Mouse (Mus musculus) embryonic facial prominence, embryonic 10.5 days (tissue): ENCODE measurements around the gene Ctnnb1. TPM values are rescaled to one million over a fixed set of nuclear protein-coding genes. Genes with fewer than 3 reads are reported as not detected.
A peak's percentile ranks its signal among the peaks of the same experiment; 100 is the strongest.

ENCODE experiments used
- DNase-seq: peaks from one replicate; pipeline ENCODE4 v3.0.0-alpha.2; 2017; ENCODE audit warnings: low spot score
- H3K27ac ChIP-seq: fragments of 300-500 bp; sonication (generic); replicated peaks from 2 replicates; pipeline ENCODE4 v1.5.1; 2016; ENCODE audit warnings: mild to moderate bottlenecking
- H3K27me3 ChIP-seq: fragments of 300-500 bp; sonication (generic); replicated peaks from 2 replicates; pipeline ENCODE4 v1.6.1; 2016; ENCODE audit warnings: low read depth, mild to moderate bottlenecking; ENCODE audit not compliant: poor library complexity, severe bottlenecking
- H3K36me3 ChIP-seq: fragments of 300-500 bp; sonication (generic); replicated peaks from 2 replicates; pipeline ENCODE4 v1.6.1; 2016; ENCODE audit warnings: mild to moderate bottlenecking, moderate library complexity
- H3K4me1 ChIP-seq: fragments of 300-500 bp; sonication (generic); 2 replicates; pipeline ENCODE4 v1.6.1; 2016
- H3K4me3 ChIP-seq: fragments of 300-500 bp; sonication (generic); 2 replicates; pipeline ENCODE4 v1.5.1; 2016; ENCODE audit warnings: mild to moderate bottlenecking, moderate library complexity
- H3K9me3 ChIP-seq: fragments of 300-500 bp; sonication (generic); 2 replicates; pipeline ENCODE4 v1.6.1; 2016; ENCODE audit warnings: mild to moderate bottlenecking
- WGBS: fragments of 180-500 bp; shearing (Covaris S2); methylation state at CpG from one replicate; pipeline ENCODE4 v1.1.7; 2016; 5-methylcytosine and 5-hydroxymethylcytosine counted together
- polyA plus RNA-seq: library from polyadenylated mRNA; unstranded; fragments of >200 nt; fragmentation: Nextera tagmentation; extraction: Ambion mirVana; gene quantifications from 2 replicates; pipeline ENCODE4 v1.2.1, GENCODE M21; 2016

Ctnnb1 gene
- polyA plus RNA-seq, 1 experiment from 2014 or later, result 637 TPM

DNA sequence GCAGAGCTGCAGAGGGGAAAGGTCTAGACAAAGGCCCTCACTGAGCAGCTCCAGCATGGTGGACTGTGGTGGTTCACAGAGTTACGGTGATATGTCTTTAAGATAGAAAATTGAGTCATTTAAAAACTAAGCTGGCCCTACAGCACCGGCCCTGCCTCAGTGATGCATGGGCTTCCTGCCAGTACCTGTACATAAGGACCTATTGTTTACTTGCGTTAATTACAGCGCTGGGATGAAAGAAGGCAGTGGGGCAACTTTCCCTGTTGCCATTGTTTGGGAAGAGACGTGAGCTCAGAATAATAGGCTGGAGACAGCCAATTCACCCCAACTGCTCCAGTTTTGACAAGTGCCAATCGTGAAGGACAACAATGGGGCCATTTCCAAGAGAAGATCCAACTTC lies 3.4 kb downstream of the Ctnnb1 start:
- WGBS, result 31% methylated on average over 6 of the region's 6 CpGs
- peak; percentile 30 for DNase-seq
- peaks cover 39% of the 10 kb centered on the region for H3K4me1 ChIP-seq

DNA sequence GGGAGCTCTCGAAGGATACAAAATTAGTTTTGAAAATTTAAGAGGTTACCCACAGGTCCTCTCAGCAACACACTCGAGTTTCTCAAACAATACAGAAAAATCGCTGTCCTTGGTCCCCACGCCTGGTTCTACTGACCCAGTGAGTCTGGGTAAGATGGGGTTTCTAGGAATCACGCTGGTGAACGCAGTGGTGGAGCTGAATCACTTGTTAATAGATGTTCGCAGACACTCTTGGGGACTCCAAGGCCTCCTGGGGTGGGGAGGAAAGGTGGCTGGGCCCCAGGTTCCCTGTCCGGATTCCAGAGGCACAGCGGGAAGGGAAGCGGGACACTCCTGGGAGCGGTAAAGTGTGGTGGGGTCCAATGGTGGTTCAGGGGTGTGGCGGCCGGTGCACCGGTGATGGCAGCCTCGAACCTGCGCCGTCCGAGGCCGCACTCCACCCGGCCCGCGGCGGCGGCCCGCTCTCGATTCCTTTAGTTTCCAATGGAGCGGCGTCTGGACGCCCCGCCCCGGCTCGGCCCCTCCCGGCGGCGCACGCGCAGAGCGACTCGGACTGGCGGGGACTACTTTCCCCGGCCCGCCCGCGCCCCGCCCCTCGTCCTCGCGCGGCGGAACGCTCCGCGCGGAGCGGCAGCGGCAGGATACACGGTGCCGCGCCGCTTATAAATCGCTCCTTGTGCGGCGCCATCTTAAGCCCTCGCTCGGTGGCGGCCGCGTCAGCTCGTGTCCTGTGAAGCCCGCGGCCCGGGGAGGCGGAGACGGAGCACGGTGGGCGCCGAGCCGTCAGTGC lies 4.0 kb downstream of the Ctnnb1 start:
- Histone ChIP-seq H3K27ac (peak overlapping the region; percentile 97), H3K9me3 (no peaks in the 10 kb centered on the region), H3K4me3 (peak overlapping the region; percentile 93), H3K27me3 (no peaks in the 10 kb centered on the region), H3K4me1 (peaks cover 44% of the 10 kb centered on the region), H3K36me3 (peaks cover 9% of the 10 kb centered on the region)
- 5% methylated on average over 78 of the region's 78 CpGs for WGBS
- peak; percentile 98 for DNase-seq

More for the DNA sequence above, 3.4 kb downstream of the Ctnnb1 start:
- no peaks in the 10 kb centered on the region for H3K27me3 ChIP-seq
- no peak overlapping the region for H3K4me3 ChIP-seq
- peak overlapping the region; percentile 30; the same call in 1 of the 2 replicates for H3K27ac ChIP-seq
- H3K9me3 ChIP-seq, result no peaks in the 10 kb centered on the region
- peaks cover 3% of the 10 kb centered on the region for H3K36me3 ChIP-seq

DNA sequence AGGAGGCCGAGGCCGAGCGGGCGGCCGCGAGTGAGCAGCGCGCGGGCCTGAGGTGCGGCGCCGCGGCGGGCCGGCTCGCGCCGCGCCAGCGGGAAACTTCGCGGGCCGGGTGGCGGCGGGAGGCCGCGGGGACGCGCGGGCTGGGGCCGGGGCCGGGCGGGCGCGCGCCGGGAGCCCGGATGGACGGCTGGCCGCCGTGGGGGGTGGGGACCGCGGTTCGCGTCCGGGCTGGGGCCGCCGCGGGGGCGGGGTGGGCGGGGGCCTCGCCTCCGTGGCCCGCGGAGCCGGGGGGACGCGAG lies 4.5 kb downstream of the Ctnnb1 start:
- no peak for DNase-seq

DNA sequence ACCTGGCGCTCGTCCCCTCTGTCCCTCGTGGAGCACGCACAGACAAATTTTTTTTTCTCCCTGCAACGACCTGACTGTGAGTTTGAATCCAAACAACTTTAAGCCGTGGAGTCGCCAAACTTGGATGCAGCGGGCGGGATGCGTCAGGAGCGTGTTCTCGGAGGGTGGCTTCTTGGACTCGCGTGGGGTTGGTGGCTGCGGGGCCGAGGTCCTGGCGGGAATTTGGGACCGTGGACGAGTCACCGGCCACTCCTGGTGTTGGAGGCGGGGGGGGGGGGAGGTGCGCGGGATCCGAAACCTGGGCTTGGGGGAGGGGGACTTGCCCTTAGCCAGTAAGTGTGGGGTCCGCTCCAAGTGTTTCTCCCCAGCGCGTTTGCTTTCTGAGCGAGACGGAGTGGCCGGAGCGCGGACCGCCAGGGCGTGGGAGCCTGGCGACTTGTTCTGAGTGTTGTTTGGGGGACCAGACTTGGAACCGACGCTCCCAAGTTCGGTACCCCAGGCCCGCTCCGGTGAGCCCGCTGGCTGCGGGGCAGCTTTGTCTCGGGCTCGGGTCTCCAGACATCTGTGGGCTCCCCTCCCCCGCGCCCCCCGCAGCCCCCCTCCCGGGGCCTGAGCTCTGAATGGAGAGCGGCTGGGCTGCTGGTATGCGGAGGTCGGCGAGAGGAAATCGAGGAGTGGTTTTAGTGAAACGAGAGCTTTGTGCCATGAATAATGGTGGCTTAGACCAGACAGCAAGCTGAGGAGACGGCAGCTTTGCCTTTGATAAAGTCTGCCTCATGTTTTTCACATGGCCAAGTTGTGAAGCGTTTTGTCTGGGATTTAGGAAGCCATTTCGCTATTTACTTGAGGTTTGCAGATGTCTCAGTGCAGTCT lies 5.1 kb downstream of the Ctnnb1 start:
- Histone ChIP-seq H3K27ac (peak overlapping the region; percentile 97), H3K9me3 (no peaks in the 10 kb centered on the region), H3K27me3 (no peaks in the 10 kb centered on the region), H3K4me1 (peaks cover 51% of the 10 kb centered on the region), H3K4me3 (peak overlapping the region; percentile 93), H3K36me3 (peaks cover 16% of the 10 kb centered on the region)
- under 1% methylated on average over 57 of the region's 57 CpGs for WGBS
- DNase-seq, result peak; percentile 88

More for the DNA sequence above, 4.5 kb downstream of the Ctnnb1 start:
- Histone ChIP-seq H3K27ac (peak overlapping the region; percentile 97), H3K9me3 (no peaks in the 10 kb centered on the region), H3K4me3 (peak overlapping the region; percentile 93), H3K4me1 (peaks cover 49% of the 10 kb centered on the region), H3K27me3 (no peaks in the 10 kb centered on the region), H3K36me3 (peaks cover 15% of the 10 kb centered on the region)
- 3% methylated on average over 56 of the region's 58 CpGs for WGBS

DNA sequence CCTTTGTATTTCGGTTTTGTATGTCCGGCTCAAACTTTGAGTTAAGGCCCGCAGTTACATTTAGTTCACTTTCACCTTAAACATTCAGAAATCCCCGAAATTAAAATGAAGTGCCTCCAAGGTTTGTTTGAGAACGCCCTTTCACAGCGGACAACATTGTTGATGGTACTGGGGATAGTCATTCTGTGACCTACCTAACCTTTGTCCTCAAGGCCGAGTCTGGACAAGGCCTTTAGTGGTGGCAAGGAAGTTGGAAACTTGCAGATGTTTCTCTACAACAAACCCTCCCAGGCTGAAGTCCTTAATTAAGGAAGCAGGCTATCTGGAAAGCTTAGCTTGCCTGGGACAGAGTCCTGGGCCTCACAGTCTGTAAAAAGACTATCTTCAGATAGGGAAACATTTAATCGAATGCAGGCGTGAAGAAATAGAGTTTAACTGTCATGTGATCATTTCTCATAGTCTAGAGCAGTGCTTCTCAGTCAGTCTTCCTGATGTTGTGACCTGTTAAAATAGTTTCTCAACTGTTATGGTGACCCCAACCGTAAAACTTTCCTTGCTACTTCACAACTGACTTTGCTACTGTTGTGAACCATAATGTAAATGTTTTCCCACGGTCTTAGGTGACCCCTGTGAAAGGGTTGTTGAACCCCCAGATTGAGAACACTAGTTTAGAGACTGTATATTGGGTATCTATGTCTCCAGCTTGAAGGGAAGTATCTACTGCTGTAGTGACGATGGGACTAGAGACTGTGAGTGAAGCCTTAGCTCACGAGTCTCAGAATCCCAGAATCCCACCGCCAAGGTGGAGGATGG lies 6.0 kb downstream of the Ctnnb1 start:
- H3K36me3 ChIP-seq, result peaks cover 22% of the 10 kb centered on the region
- H3K4me1 ChIP-seq, result peaks cover 60% of the 10 kb centered on the region
- DNase-seq, result no peak
- no peaks in the 10 kb centered on the region for H3K9me3 ChIP-seq
- no peaks in the 10 kb centered on the region for H3K27me3 ChIP-seq
- H3K4me3 ChIP-seq, result peak overlapping the region; percentile 93
- WGBS, result 16% methylated on average over 14 of the region's 14 CpGs
- H3K27ac ChIP-seq, result peak overlapping the region; percentile 97

DNA sequence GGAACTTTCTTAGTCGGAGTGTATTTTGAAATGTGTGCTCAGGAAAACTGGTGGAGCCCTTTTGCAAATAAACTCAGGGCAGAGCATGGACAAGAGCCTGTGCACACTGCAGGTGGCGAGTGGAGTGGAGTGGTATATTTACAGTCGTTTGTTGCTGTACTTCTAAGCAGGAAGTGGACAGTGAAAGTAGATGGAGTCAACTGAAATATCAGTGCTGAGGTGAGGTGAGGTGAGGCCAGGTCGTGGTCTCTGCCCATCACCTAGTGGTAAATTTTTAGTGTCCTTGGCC lies 6.6 kb downstream of the Ctnnb1 start:
- WGBS, result 30% methylated on average over 4 of the region's 4 CpGs
- peak overlapping the region; percentile 93 for H3K4me3 ChIP-seq
- DNase-seq, result no peak
- peaks cover 65% of the 10 kb centered on the region for H3K4me1 ChIP-seq
- peak overlapping the region; percentile 97; the same call in 1 of the 2 replicates for H3K27ac ChIP-seq
- no peaks in the 10 kb centered on the region for H3K27me3 ChIP-seq
- H3K36me3 ChIP-seq, result peaks cover 28% of the 10 kb centered on the region
- H3K9me3 ChIP-seq, result no peaks in the 10 kb centered on the region

DNA sequence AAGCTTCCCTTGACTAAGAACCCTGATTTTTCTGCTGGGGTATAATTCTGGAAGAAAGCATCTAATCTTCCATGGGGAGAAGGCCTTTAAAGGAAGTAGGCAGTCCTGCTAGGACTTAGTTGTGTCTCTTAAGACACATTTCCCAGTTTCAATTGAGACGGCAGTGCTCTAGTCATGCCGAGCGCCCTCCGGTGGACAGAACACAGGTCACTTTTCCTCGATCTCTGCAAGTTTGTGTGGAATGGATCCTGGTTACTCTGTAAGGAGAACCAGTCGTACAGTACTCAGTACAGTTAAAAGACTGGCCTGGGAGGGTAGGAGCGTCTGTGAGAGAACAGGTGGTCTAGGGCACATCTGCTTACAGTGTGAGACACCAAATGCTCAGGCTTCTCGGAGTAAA lies 7.3 kb downstream of the Ctnnb1 start:
- WGBS, result 39% methylated on average over 8 of the region's 8 CpGs

DNA sequence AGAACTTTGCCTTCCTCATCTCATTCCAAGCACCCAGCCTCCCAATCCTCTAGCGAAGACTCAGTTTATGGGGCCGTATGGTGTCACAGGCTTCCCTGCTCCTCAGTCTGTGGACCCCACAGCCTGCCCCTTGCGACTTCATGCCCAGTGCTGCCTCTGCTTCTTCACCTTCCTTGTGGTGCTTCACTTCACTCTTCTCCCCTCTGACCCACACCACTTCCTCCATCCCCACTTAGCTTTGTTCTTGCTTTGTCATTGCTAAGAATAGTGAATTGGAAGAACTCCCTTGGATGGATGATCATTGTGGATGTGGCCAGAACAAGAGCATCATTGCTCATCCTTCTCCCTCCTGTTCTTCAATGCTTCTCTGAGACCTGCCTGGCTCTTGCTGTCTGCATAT lies 11.8 kb downstream of the Ctnnb1 start:
- H3K36me3 ChIP-seq, result peaks cover 63% of the 10 kb centered on the region
- peaks cover 62% of the 10 kb centered on the region for H3K4me1 ChIP-seq
- H3K27me3 ChIP-seq, result no peaks in the 10 kb centered on the region
- no peaks in the 10 kb centered on the region for H3K9me3 ChIP-seq
- DNase-seq, result no peak
- 94% methylated on average over 3 of the region's 3 CpGs for WGBS
- no peak overlapping the region for H3K4me3 ChIP-seq
- H3K27ac ChIP-seq, result no peak overlapping the region

More for the DNA sequence above, 7.3 kb downstream of the Ctnnb1 start:
- H3K9me3 ChIP-seq, result no peaks in the 10 kb centered on the region
- H3K4me1 ChIP-seq, result peaks cover 72% of the 10 kb centered on the region
- peak overlapping the region; percentile 93 for H3K4me3 ChIP-seq
- H3K27ac ChIP-seq, result no peak overlapping the region
- no peaks in the 10 kb centered on the region for H3K27me3 ChIP-seq
- peak; percentile 73 for DNase-seq
- H3K36me3 ChIP-seq, result peaks cover 35% of the 10 kb centered on the region

DNA sequence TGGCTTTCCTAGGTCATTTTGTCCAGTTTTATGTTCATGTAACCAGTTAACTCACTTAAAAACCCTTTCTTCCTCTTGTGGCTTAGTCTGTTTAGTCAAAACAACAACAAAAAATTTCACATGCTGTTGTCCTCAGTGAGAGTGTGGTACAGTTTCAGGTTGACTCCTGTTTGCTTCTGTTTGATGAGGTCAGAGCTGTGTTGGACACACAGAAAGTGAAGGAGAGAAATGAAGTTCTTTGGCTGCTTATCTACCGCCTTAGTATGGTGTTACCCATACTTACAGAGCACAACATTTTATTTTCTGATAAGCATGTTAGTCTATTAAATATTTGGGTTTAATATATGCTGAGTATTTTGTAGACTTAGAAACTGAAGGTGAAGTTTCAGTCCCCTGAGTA lies 14.7 kb downstream of the Ctnnb1 start:
- Histone ChIP-seq H3K9me3 (no peaks in the 10 kb centered on the region), H3K27me3 (no peaks in the 10 kb centered on the region), H3K27ac (no peak overlapping the region), H3K4me1 (peaks cover 44% of the 10 kb centered on the region), H3K36me3 (peaks cover 52% of the 10 kb centered on the region), H3K4me3 (no peak overlapping the region)
- no peak for DNase-seq
- 95% methylated on average over 1 of the region's 1 CpGs for WGBS

DNA sequence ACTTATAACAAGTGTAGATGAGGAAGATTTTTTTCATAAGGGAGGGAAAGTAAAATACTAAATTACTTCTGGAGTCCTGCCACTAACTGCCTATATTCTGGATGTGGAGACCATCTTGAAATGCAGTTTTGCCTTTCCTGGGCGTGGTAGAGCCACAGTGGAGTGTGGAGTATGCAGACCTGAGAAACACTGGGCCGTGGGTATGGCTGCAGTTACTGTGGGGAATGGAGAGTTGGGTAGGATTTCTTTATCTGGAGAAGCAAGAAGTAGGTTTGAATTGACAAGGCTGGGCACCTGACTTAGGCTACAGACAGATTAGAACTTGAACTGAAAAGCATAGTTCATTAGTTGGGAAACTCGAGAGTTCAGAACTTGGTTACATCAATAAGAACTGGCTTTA lies 15.2 kb downstream of the Ctnnb1 start:
- no peaks in the 10 kb centered on the region for H3K27me3 ChIP-seq
- DNase-seq, result no peak
- H3K36me3 ChIP-seq, result peaks cover 52% of the 10 kb centered on the region
- no peak overlapping the region for H3K4me3 ChIP-seq
- H3K4me1 ChIP-seq, result peaks cover 45% of the 10 kb centered on the region
- no peak overlapping the region for H3K27ac ChIP-seq
- 84% methylated on average over 3 of the region's 3 CpGs for WGBS
- no peaks in the 10 kb centered on the region for H3K9me3 ChIP-seq

DNA sequence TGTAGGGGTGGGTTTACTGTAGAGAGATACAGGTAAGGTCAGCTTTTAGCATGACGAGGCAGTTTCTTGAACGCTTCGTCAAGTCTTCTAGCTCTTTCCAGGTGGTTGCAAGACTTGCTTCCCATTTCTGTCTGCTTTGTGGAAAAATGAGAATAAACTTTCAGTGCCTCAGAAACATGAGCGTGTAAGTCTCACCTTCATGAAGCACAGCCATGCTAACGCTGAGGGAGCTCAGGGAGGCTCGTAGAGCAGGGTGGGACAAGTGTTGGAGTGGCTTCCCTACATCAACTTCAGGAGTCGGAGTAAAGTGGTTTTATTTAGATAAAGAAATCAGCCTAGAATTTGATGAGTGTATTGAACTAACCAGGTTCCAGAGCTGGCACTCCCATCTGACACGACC lies 17.1 kb downstream of the Ctnnb1 start:
- Histone ChIP-seq H3K27me3 (no peaks in the 10 kb centered on the region), H3K4me1 (peaks cover 27% of the 10 kb centered on the region), H3K36me3 (peaks cover 50% of the 10 kb centered on the region), H3K9me3 (no peaks in the 10 kb centered on the region), H3K4me3 (no peak overlapping the region), H3K27ac (no peak overlapping the region)
- 86% methylated on average over 8 of the region's 8 CpGs for WGBS
- DNase-seq, result no peak

DNA sequence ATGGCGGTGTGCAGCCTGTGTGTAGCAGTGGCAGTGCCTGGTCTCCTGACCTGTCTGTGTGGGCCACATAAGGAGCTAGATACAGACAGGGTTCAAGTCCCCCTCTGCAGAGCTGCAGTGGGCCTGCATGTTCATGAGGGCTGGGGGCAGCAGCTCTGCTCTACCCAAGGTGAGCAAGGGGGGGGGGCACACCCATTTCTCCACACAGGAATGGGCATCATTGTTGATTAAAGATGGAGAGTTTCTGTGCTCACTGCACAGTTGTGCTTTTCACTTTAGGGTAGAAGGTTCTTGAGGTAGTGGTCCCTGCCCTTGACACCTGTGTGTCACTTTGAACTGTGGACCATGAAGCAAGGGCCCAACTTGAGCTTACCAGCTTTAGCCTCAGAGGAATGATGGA lies 19.8 kb downstream of the Ctnnb1 start:
- H3K27ac ChIP-seq, result no peak overlapping the region
- H3K9me3 ChIP-seq, result no peaks in the 10 kb centered on the region
- 93% methylated on average over 1 of the region's 1 CpGs for WGBS
- peaks cover 13% of the 10 kb centered on the region; the same call in 1 of the 2 replicates for H3K4me1 ChIP-seq
- no peaks in the 10 kb centered on the region for H3K27me3 ChIP-seq
- DNase-seq, result no peak
- H3K4me3 ChIP-seq, result no peak overlapping the region
- H3K36me3 ChIP-seq, result peaks cover 50% of the 10 kb centered on the region
